Mouse (Mus musculus): ENCODE results near the gene Zeb2. TPM values are rescaled to one million over a fixed set of nuclear protein-coding genes. Genes with fewer than 3 reads are reported as not detected.
A peak's percentile ranks its signal among the peaks of the same experiment; 100 is the strongest.
"Not testable (repeated sequence)": the region's sequence is repeated elsewhere in the genome, so short reads cannot be mapped to it uniquely, and the experiment has no call there.

The Zeb2 gene
- polyA plus RNA-seq, 1 experiment from 2014 or later = 57.1 TPM

DNA sequence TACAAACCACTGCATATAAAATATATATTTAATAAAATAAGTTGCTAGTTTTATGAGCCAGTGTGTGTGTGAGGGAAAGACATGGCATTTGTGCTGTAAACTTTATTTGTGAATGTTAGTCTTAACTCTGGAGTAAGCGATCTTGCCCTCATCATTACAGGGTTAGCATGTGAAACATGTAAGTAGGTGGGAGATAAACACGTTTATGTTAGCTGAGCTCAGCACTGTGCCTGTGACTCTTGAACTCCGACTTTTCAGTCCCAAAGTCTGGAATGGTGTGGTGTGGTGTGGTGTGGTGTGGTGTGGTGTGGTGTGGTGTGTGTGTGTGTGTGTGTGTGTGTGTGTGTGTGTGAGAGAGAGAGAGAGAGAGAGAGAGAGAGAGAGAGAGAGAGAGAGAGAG, 5.6 kb downstream of the Zeb2 start:
- H3K9me3 ChIP-seq (replicated peaks); H3K36me3 ChIP-seq; ATAC-seq (replicated peaks; ENCODE audit: low FRiP score): not testable (repeated sequence)
- Histone ChIP-seq H3K4me2 (peak overlapping the region; percentile 77), H3K27me3 (peaks cover 11% of the 10 kb centered on the region; the same call in 1 of the 2 replicates), H3K4me3 (replicated peaks) (peak overlapping the region; percentile 82), H3K9ac (peak overlapping the region; percentile 90; the same call in 1 of the 2 replicates), H3K4me1 (peaks cover 35% of the 10 kb centered on the region), H3K27ac (peak overlapping the region; percentile 94)
- WGBS = 7% methylated on average over 3 of the region's 3 CpGs

DNA sequence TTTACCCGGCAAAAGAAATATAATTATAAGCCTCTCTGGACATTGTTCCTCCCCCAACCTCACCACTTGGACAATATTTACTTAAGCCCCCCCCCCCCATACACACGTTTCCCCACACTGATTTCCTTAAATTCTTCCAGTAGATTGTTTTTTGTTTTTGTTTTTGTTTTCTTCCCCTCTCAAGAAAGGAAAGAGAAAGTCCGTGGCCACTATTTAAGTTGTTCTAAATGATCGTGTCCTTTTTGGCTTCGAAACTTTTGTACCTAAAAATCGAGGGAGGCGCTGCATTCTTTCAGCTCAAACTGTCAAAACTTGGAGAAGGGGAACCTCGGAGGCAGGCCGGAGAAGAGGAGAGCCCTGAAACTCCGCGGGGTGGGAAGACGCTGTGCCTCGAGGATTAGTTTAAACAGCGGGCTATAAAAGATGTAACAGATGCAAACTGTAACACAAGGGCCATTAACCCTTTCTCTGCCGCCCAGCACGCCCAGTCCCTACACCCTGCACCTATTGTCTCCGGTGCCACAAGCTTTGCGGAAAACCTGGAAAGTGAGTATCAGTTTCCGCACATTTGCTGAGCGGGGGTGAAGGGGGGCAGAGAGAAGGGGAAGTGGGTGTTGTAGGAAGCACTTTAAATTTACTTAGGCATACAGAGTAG, 6.3 kb downstream of the Zeb2 start:
- no peaks in the 10 kb centered on the region for H3K9me3 ChIP-seq (replicated peaks)
- H3K27ac ChIP-seq = peak overlapping the region; percentile 94
- peak overlapping the region; percentile 90 for H3K9ac ChIP-seq
- ATAC-seq (replicated peaks; ENCODE audit: low FRiP score) = peak; percentile 13; the same call in 1 of the 2 replicates
- H3K27me3 ChIP-seq = peaks cover 15% of the 10 kb centered on the region
- H3K4me1 ChIP-seq = peaks cover 39% of the 10 kb centered on the region
- under 1% methylated on average over 20 of the region's 20 CpGs for WGBS
- H3K4me2 ChIP-seq = peak overlapping the region; percentile 77
- peak overlapping the region; percentile 82 for H3K4me3 ChIP-seq (replicated peaks)
- H3K36me3 ChIP-seq = no peaks in the 10 kb centered on the region

DNA sequence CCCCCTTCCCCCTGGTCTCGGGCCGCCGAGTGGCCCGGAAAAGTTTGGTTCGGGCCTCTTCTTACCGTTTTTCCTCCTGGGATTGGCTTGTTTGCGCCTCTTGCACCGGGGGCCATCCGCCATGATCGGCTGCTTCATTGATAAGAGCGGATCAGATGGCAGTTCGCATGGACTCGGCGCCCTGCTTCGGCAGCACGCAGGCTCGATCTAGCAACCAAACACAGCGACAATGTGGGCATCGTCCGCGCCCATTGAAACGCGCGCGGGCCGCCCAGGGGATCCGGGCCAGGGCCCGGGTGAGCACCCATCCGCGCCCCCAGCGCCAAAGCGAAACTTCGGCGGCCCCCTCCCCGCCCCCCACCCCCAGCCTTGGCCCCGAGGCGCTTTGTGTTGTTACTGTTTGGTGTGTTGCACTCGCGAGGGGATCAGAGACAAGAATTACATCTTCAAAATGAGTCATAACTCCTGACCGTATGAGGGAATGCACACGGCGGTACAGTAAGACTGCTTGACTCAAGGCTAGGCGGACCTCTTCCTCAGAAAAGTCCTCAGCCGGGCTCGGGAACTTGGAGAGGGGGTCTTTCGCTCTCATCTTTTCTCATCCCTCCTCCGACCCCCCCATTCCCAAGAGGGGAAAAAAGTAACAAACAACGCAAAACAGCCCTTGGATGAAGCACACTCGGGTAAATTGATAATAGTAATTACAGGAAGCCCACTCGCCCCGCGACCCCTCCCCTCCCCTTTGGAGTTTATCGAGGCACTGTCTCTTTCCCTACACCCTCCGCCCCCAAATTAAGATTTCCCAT, 7.0 kb downstream of the Zeb2 start:
- peak overlapping the region; percentile 82 for H3K4me3 ChIP-seq (replicated peaks)
- peak overlapping the region; percentile 77 for H3K4me2 ChIP-seq
- no peaks in the 10 kb centered on the region for H3K36me3 ChIP-seq
- no peaks in the 10 kb centered on the region for H3K9me3 ChIP-seq (replicated peaks)
- peak overlapping the region; percentile 94 for H3K27ac ChIP-seq
- H3K27me3 ChIP-seq = peaks cover 19% of the 10 kb centered on the region
- under 1% methylated on average over 54 of the region's 54 CpGs for WGBS
- H3K9ac ChIP-seq = peak overlapping the region; percentile 90
- peaks cover 39% of the 10 kb centered on the region for H3K4me1 ChIP-seq
- ATAC-seq (replicated peaks; ENCODE audit: low FRiP score) = peak; percentile 46

DNA sequence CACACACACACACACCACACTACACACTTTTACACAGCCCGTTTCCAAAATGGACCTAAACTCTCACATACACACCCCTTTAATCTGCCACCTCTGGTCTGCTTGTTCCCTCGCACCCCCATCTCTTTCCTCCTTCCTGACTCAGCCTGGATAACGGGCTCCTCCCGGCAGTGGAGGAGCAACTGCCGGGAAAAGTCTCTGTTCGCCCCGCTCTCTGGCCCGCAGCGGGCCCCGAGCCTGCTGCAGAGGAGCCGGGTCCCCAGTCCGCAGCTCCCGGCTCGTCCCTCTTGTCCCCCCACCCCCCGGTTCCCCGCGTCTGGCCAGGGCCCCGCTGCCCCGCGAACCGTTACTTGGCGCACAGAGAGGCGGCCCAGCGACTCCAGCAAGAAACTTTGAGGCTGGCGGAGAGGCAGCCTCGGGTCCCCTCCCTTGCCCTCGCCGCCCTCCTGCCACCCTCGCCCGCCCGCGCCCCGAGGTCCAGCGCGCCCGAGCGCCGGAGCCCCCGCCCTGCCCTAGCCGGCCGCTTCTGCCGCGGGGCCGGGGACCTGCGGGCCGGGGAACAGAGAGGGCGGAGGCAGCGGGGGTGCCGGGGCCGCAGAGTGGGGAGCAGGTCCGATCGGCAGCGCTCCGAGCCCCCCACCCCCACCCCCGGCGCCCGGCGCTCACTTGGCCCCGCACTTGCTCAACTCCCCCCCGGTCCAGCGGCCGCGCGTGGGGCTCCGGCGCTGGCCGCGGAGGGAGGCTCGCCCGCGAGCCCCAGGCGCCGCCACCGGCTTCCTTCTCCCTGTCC, 7.8 kb downstream of the Zeb2 start:
- under 1% methylated on average over 53 of the region's 74 CpGs for WGBS
- peaks cover 22% of the 10 kb centered on the region for H3K27me3 ChIP-seq

DNA sequence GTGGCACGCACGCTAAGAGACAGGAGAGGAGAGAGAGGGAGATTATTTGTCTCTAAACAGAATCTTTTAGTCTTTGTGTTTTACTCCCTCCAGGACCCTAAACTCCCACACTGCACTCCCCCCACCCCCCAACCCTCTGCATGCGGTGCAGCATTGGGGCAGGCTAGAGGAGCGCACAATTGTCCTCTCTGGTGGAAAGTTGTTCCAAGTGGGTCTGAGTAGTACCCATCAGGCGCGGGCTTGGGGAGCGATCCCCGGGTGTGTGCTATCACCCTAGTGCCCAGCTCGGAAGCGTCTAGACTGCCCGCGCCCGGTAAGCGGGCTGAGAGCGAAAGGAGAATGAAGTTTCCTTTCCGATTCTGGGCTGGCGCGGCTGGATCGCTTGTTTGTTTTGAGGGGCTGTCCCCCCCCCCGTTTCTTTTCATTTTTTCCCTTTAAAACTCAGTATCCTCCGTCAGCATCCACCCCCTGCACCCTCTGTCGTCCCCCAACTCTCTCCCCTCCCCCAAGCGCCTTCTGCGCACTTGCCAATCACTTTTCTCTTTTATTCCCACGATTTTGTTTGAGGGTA, 8.6 kb downstream of the Zeb2 start:
- Histone ChIP-seq H3K4me1 (peaks cover 40% of the 10 kb centered on the region), H3K36me3 (no peaks in the 10 kb centered on the region), H3K9me3 (replicated peaks) (no peaks in the 10 kb centered on the region), H3K9ac (peak overlapping the region; percentile 90), H3K27me3 (peaks cover 18% of the 10 kb centered on the region), H3K4me2 (peak overlapping the region; percentile 77), H3K4me3 (replicated peaks) (peak overlapping the region; percentile 82), H3K27ac (peak overlapping the region; percentile 94)
- under 1% methylated on average over 24 of the region's 25 CpGs for WGBS
- peak; percentile 31; the same call in 1 of the 2 replicates for ATAC-seq (replicated peaks; ENCODE audit: low FRiP score)

More for the DNA sequence above, 7.8 kb downstream of the Zeb2 start:
- peak; percentile 26 for ATAC-seq (replicated peaks; ENCODE audit: low FRiP score)
- H3K9ac ChIP-seq = peak overlapping the region; percentile 90
- no peaks in the 10 kb centered on the region for H3K9me3 ChIP-seq (replicated peaks)
- H3K36me3 ChIP-seq = no peaks in the 10 kb centered on the region
- H3K4me3 ChIP-seq (replicated peaks) = peak overlapping the region; percentile 82
- peaks cover 38% of the 10 kb centered on the region for H3K4me1 ChIP-seq
- peak overlapping the region; percentile 94 for H3K27ac ChIP-seq
- H3K4me2 ChIP-seq = peak overlapping the region; percentile 77

DNA sequence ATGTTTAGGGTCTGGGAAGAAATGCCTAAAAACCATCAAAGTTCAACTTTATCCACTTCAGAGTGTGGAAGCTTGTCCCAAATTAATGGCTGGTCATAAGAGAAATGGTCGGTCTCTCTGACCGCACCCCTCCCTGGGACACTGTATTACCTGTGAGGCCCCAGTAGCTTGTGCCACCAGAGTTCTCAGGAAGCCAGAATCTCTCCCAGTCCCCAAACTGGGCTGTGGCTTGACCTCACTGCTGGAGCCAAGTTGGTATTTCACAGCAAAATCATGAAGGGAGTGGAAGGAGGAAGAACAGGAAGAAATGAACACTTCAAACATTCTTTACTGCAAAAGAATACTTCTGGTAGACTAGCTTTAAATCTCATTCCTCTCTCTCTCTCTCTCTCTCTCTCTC, 9.6 kb downstream of the Zeb2 start:
- H3K36me3 ChIP-seq = no peaks in the 10 kb centered on the region
- H3K27ac ChIP-seq = peak overlapping the region; percentile 94
- peaks cover 15% of the 10 kb centered on the region for H3K27me3 ChIP-seq
- peak overlapping the region; percentile 77 for H3K4me2 ChIP-seq
- peaks cover 42% of the 10 kb centered on the region for H3K4me1 ChIP-seq
- 40% methylated on average over 2 of the region's 2 CpGs for WGBS
- ATAC-seq (replicated peaks; ENCODE audit: low FRiP score) = no peak
- H3K9ac ChIP-seq = peak overlapping the region; percentile 90
- H3K4me3 ChIP-seq (replicated peaks) = peak overlapping the region; percentile 82
- no peaks in the 10 kb centered on the region for H3K9me3 ChIP-seq (replicated peaks)

DNA sequence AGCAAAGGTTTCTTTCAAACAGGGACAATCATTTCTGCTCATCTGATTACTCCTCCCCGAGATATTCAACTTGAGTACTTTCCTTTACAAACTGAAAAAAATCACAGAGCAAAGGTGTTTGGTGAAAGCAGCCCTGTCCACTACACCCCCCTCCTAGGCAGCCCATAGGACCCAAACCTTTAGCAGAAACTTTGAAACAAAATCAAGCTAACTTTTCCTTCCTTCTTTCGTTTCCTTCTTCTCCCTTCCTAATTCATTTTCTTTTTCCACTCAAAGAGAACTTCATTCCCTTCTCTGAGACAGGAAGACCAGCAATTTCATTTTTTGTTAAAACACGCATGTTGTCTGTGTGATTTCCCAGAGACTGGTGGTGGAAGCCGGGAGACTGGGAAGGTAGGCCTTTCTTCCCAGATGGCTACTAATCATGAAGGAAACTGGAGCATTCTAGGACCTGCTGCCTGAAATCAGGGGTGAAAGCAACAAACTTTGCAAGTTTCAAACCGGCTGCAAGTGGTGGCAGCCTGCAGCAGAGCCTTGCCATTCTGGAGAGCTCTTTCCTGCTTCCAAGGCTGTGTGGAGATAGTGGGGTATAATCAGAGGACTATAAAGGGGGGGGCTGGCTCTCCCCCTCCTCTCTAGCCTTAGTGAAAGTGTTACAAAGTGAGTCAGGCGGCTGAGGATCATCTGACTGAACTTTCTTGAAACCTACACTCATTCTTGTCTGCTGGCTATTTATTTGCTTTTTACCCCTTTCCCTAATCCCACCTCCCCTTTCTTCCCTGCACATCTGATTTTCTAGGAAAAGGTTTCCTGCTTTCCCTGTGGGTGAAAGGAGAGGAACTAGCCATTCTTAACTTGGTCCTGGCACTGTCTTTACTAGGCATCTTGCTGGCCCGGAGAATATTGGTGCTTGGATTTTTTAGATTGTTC, 11.0 kb downstream of the Zeb2 start:
- Histone ChIP-seq H3K4me1 (peaks cover 52% of the 10 kb centered on the region), H3K27ac (peak overlapping the region; percentile 70), H3K9me3 (replicated peaks) (no peaks in the 10 kb centered on the region), H3K4me2 (peak overlapping the region; percentile 77), H3K36me3 (no peaks in the 10 kb centered on the region), H3K4me3 (replicated peaks) (peak overlapping the region; percentile 18), H3K27me3 (peaks cover 15% of the 10 kb centered on the region), H3K9ac (peak overlapping the region; percentile 31; the same call in 1 of the 2 replicates)
- no peak for ATAC-seq (replicated peaks; ENCODE audit: low FRiP score)
- WGBS = 47% methylated on average over 7 of the region's 7 CpGs

DNA sequence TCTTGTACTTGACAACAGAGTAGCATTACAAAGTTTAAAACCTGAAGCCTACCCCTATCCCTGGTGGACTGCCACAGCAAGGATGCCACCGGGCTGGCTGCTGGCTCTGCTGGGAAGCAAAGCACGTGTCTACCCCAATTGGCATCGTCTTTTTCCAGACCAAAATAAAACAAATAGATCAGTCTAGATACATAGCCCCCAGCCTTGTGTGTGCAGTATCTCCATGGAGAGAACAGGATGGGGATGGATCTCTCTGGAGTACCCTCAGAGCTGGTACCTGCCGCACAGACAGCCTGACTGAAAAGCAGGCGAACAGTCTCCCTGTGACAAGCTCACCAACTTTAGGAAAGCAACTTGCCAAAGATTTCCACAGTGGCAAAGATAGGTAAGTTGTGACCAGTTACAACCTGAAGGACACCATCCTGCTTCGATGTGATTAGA, 11.9 kb downstream of the Zeb2 start:
- Histone ChIP-seq H3K27me3 (peaks cover 15% of the 10 kb centered on the region), H3K9ac (peak overlapping the region; percentile 24; the same call in 1 of the 2 replicates), H3K9me3 (replicated peaks) (no peaks in the 10 kb centered on the region), H3K27ac (peak overlapping the region; percentile 70), H3K4me3 (replicated peaks) (no peak overlapping the region; the same call in 1 of the 2 replicates), H3K4me2 (peak overlapping the region; percentile 77), H3K4me1 (peaks cover 57% of the 10 kb centered on the region), H3K36me3 (no peaks in the 10 kb centered on the region)
- no peak for ATAC-seq (replicated peaks; ENCODE audit: low FRiP score)
- WGBS = 64% methylated on average over 6 of the region's 6 CpGs

DNA sequence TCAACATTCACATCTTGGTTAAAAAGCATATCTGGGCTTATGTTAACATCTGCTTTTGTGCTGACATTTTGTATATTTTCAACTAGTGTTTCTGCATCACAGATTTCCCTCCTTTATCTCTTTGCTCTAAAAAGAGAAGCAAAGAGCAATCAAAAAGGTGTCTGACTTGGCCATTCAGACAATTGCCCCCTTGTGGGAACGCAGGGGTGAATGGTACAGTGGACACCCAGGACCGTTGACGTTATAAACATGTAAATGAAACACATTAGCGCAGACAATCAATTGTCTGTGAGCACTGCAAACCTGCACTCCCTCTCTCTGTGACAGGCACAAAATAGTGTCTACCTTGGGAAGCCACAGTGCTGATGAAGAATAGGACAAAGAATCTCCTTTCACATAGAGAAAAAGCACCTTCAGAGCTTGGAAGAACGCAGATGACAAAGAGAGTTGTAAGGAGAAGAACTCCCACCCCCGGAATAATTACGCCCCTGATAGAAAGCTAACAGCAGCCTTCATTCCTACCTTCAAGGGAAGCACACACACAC, 12.6 kb downstream of the Zeb2 start:
- peak overlapping the region; percentile 77 for H3K4me2 ChIP-seq
- peaks cover 3% of the 10 kb centered on the region; the same call in 1 of the 2 replicates for H3K36me3 ChIP-seq
- ATAC-seq (replicated peaks; ENCODE audit: low FRiP score) = no peak
- H3K4me1 ChIP-seq = peaks cover 63% of the 10 kb centered on the region
- peaks cover 15% of the 10 kb centered on the region for H3K27me3 ChIP-seq
- H3K4me3 ChIP-seq (replicated peaks) = no peak overlapping the region
- H3K9ac ChIP-seq = 0 out of 2 replicates have a peak overlapping the region, but pooled peaks have one; percentile 10
- peak overlapping the region; percentile 60 for H3K27ac ChIP-seq
- H3K9me3 ChIP-seq (replicated peaks) = no peaks in the 10 kb centered on the region
- WGBS = 35% methylated on average over 7 of the region's 7 CpGs

DNA sequence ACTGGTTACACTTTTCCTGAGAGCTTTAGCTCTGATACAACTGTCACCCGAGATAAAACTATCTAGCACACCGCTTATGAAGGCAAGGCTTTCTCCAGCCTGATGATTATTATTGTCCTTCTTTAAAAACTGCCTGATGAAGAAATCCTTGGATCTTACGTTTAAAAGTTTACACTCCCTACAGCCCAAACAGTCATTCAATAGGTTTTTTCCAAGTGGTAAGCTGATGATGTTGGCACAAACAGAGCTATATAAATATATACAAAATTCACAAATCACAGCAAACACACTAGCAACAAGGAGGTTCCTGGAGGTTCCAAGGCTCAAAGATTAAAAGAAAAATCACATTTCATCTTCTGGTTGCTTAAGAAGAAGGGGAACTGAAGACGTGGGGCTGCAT, 13.1 kb downstream of the Zeb2 start:
- no peak for ATAC-seq (replicated peaks; ENCODE audit: low FRiP score)
- H3K4me2 ChIP-seq = peak overlapping the region; percentile 77; the same call in 1 of the 2 replicates
- 0 out of 2 replicates have a peak overlapping the region, but pooled peaks have one; percentile 10 for H3K9ac ChIP-seq
- no peaks in the 10 kb centered on the region for H3K9me3 ChIP-seq (replicated peaks)
- H3K4me1 ChIP-seq = peaks cover 64% of the 10 kb centered on the region
- peaks cover 15% of the 10 kb centered on the region for H3K27me3 ChIP-seq
- H3K4me3 ChIP-seq (replicated peaks) = no peak overlapping the region
- peaks cover 3% of the 10 kb centered on the region; the same call in 1 of the 2 replicates for H3K36me3 ChIP-seq
- peak overlapping the region; percentile 60; the same call in 1 of the 2 replicates for H3K27ac ChIP-seq
- 67% methylated on average over 4 of the region's 4 CpGs for WGBS
